12 mouse cellular contexts compared by ENCODE assay signal in the genomic region with DNA sequence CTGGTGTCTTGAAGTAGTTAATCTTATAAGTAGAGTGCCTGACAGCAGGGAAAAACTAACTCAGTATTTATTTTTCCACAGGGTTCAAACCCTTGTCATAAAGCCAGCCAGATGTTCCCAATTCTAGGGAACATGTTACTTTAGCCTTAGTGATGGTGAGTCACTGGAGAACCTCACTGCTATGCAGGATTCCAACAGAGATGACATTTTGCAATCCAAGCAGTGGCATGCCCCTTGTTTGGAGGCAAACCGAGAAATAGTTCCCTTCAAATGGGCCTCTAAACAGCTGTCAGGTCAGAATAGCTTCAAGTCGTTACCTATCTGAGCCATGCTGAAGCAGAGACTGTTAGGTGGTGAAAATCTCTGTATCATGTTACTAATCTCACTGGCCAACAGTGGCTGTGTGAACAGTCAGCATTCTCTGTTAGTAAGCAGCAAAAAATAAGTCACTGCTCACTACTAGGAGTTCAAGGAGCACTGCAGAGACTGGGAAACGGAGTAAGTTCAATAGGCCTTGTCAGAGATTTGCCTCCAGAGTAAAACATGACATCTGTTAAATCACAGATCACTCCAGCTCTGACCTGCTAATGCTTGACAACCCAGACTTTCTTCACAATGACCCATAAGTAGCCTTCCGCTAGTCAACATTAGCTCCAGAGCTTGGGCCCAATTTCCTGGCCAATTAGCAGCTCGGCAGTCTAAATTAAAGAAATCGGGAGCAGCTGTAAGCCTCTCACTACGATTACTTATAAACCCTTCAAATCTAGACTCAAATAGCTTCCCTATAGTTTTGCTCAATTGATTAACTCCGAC.
DNase-seq lines count a peak whose midpoint lies in the region; ATAC-seq and TF ChIP-seq lines count a peak whose summit lies in the region.
"Had no signal": no experiment of that assay in that cellular context is flagged by ENCODE, and none has a peak within 500 bp of the region (broad histone marks: within the 10 kb centered on the region; RNA-seq: fewer than 3 reads in every experiment).

No protein-coding gene starts in this region.

- peaks cover 21% of the 10 kb centered on the region for H3K4me1 ChIP-seq in embryonic facial prominence, embryonic 12.5 days
- peaks cover 4% of the 10 kb centered on the region; the same call in 1 of the 2 replicates for H3K4me1 ChIP-seq in kidney, postnatal 0 days (replicated peaks; ENCODE audit: insufficient read depth, low read length)

- H3K4me3 ChIP-seq in embryonic facial prominence, embryonic 12.5 days: no peak overlapping the region
- no peak overlapping the region for H3K4me3 ChIP-seq in kidney, postnatal 0 days (replicated peaks; ENCODE audit: low read depth, low read length)

- DNase-seq in lung, postnatal 36 days: peak; percentile 1
- no peak for DNase-seq in lung, postnatal 10 days
- DNase-seq in kidney, postnatal 0 days (ENCODE audit: low spot score): peak; percentile 46
- DNase-seq in left cerebral cortex, postnatal 10 days (ENCODE audit: extremely low spot score in 1 of 2, low spot score in 2 of 2): no peak
- DNase-seq in thymus, postnatal 14 days: no peak
- no peak for DNase-seq in adrenal gland, postnatal 14 days
- DNase-seq: cerebellum, adult 2 months; heart, postnatal 10 days; right cerebral cortex, postnatal 4 days had no signal

- no peak overlapping the region for H3K4me2 ChIP-seq in embryonic facial prominence, embryonic 12.5 days (replicated peaks)
- no peak overlapping the region for H3K4me2 ChIP-seq in kidney, postnatal 0 days (ENCODE audit: low read length)

- H3K9me3 ChIP-seq in embryonic facial prominence, embryonic 12.5 days: no peaks in the 10 kb centered on the region
- no peaks in the 10 kb centered on the region for H3K9me3 ChIP-seq in kidney, postnatal 0 days (replicated peaks; ENCODE audit: low read length)

- WGBS in embryonic facial prominence, embryonic 12.5 days: 10% methylated on average over 8 of the region's 8 CpGs
- WGBS in kidney, postnatal 0 days: 31% methylated on average over 8 of the region's 8 CpGs

- ATAC-seq in embryonic facial prominence, embryonic 12.5 days (ENCODE audit: insufficient number of reproducible peaks, insufficient read depth, low FRiP score, low TSS enrichment): peak; percentile 47; the same call in 1 of the 2 replicates
- no peak for ATAC-seq in kidney, postnatal 0 days (replicated peaks; ENCODE audit: low FRiP score, low read depth)
- ATAC-seq: inflammation-experienced regulatory T-cells, adult 6 months had no signal

- 0 out of 2 replicates have a peak, but pooled peaks cover 5% of the 10 kb centered on the region for H3K27me3 ChIP-seq in embryonic facial prominence, embryonic 12.5 days
- H3K27me3 ChIP-seq in kidney, postnatal 0 days (ENCODE audit: insufficient read depth, low read length): no peaks in the 10 kb centered on the region

- H3K9ac ChIP-seq in embryonic facial prominence, embryonic 12.5 days: no peak overlapping the region
- H3K9ac ChIP-seq in kidney, postnatal 0 days (ENCODE audit: low read depth, low read length): no peak overlapping the region

- no peaks in the 10 kb centered on the region for H3K36me3 ChIP-seq in embryonic facial prominence, embryonic 12.5 days
- H3K36me3 ChIP-seq in kidney, postnatal 0 days (ENCODE audit: insufficient read depth, low read length): no peaks in the 10 kb centered on the region

- intact Hi-C loops in left cerebral cortex, postnatal 10 days (cut with DNase I): no loop called here

- no peak overlapping the region for H3K27ac ChIP-seq in embryonic facial prominence, embryonic 12.5 days
- H3K27ac ChIP-seq in kidney, postnatal 0 days: no peak overlapping the region
- H3K27ac ChIP-seq: stomach, postnatal 0 days had no signal

- TF ChIP-seq CTCF in kidney, postnatal 0 days (IDR thresholded peaks at IDR 0.05; ENCODE audit: low read depth): no peak

Comparison
In these comparisons a context has a peak if more than half of its experiments do, and no peak if none do; other contexts are left out.
1. DNase-seq: peak in lung, postnatal 36 days (single experiment) and kidney, postnatal 0 days (single experiment); none in lung, postnatal 10 days (single experiment), left cerebral cortex, postnatal 10 days (0 of 2), thymus, postnatal 14 days (single experiment) and adrenal gland, postnatal 14 days (single experiment).